Mouse (Mus musculus) spleen, postnatal 14 days (tissue): ENCODE measurements around the gene Znrf3.

Experiments used
- DNase-seq, 2 experiments: peaks; one replicate each; pipeline ENCODE4 v3.0.0; 2021 to 2022; ENCODE audit warnings: low spot score in 2 of 2

The Znrf3 gene

GRCm38 (mm10) chr11:5318976-5319375 lies 125.7 kb downstream of the Znrf3 start:
- DNase-seq: no peak

- DNase-seq: no peak
These were observed 126.4 kb downstream of the Znrf3 start for GRCm38 (mm10) chr11:5318035-5318775.

GRCm38 (mm10) chr11:5314796-5315195 lies 129.9 kb downstream of the Znrf3 start:
- no peak for DNase-seq

- DNase-seq: no peak
These were observed 130.3 kb downstream of the Znrf3 start for GRCm38 (mm10) chr11:5314330-5314741.

GRCm38 (mm10) chr11:5307024-5307905 lies 137.4 kb downstream of the Znrf3 start:
- no peak for DNase-seq

GRCm38 (mm10) chr11:5306017-5306416 lies 138.6 kb downstream of the Znrf3 start:
- DNase-seq: no peak

- DNase-seq: no peak
These were observed 140.1 kb downstream of the Znrf3 start for GRCm38 (mm10) chr11:5304526-5304925.

- DNase-seq: no peak
These were observed 146.7 kb downstream of the Znrf3 start for GRCm38 (mm10) chr11:5298007-5298372.

GRCm38 (mm10) chr11:5297148-5298006 lies 147.3 kb downstream of the Znrf3 start:
- DNase-seq: no peak

GRCm38 (mm10) chr11:5296576-5297115 lies 148.0 kb downstream of the Znrf3 start:
- DNase-seq: no peak

- no peak for DNase-seq
These were observed 149.8 kb downstream of the Znrf3 start for GRCm38 (mm10) chr11:5294805-5295204.

GRCm38 (mm10) chr11:5290691-5291090 lies 154.0 kb downstream of the Znrf3 start:
- peak; percentile 16 to 53 for DNase-seq

GRCm38 (mm10) chr11:5289826-5290580 lies 154.6 kb downstream of the Znrf3 start:
- DNase-seq: no peak

GRCm38 (mm10) chr11:5283987-5284386 lies 160.7 kb downstream of the Znrf3 start:
- no peak for DNase-seq

GRCm38 (mm10) chr11:5280932-5281331 lies 163.7 kb downstream of the Znrf3 start:
- no peak for DNase-seq

GRCm38 (mm10) chr11:5278463-5278862 lies 166.2 kb downstream of the Znrf3 start:
- DNase-seq: no peak

GRCm38 (mm10) chr11:5277307-5277971 lies 167.2 kb downstream of the Znrf3 start:
- no peak for DNase-seq

- DNase-seq: no peak
These were observed 169.4 kb downstream of the Znrf3 start for GRCm38 (mm10) chr11:5275216-5275615.

GRCm38 (mm10) chr11:5272536-5273234 lies 172.0 kb downstream of the Znrf3 start:
- no peak for DNase-seq

GRCm38 (mm10) chr11:5272066-5272360 lies 172.6 kb downstream of the Znrf3 start:
- DNase-seq: no peak
